ENCODE assay signal across 17 mouse cellular contexts in the genomic region with DNA sequence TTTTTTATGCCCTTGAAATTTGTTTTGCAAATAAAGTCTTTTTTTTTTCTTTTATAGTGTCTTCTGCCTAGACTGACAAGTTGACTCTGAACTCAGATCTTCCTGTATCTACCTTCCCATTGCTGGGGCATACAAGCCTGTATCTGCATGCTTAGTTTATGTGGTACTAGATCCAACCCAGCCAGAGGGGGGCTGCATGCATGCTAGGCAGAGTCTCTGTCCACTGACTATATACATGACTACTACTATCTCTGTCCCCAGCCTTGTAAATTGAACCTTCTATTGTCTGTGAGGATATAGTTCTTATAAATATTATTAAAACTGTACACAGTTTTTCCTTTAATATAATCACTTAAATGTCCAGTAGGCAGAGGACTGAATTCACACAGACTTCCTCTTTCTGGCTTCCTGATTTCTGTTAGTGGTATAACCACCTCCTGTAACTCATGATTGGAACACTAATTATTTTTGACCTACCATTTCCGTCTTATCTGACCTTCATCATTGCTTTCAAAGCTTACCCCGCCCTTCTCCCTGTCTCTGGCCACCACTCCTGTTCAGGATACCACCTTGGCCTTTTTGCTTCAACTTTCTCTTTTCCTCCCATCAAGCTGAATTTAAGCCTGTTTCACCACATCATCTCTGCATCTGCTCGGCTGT. TPM values are rescaled to one million over a fixed set of nuclear protein-coding genes. Genes with fewer than 3 reads are reported as not detected.
A peak's percentile ranks its signal among the peaks of the same experiment; 100 is the strongest.
DNase-seq lines count a peak whose midpoint lies in the region; ATAC-seq and TF ChIP-seq lines count a peak whose summit lies in the region.
"Had no signal": no experiment of that assay in that cellular context is flagged by ENCODE, and none has a peak within 500 bp of the region (broad histone marks: within the 10 kb centered on the region; RNA-seq: fewer than 3 reads in every experiment).

No protein-coding gene starts in this region.

- in situ Hi-C loops in CH12.LX (cut with MboI; ENCODE audit: low pct_ligation_motif_present, low pct_unique_long_range_greater_than_20kb, low sequenced_read_pairs): loop anchor here (10.0 to 25.0 kb wide), 2 partner anchors 56 to 518 kb away; no protein-coding TSS in a partner anchor

- no peaks in the 10 kb centered on the region for H3K79me2 ChIP-seq in CH12.LX (replicated peaks; ENCODE audit: control insufficient read depth, extremely low read depth, insufficient read depth, poor library complexity, severe bottlenecking)

- TF ChIP-seq EP300 in CH12.LX (IDR thresholded peaks at IDR 0.05; ENCODE audit: low read length): peak; percentile 61

- peak; percentile 90 for ATAC-seq in hematopoietic stem cell, adult 5-6 weeks (replicated peaks in 1 of 2; ENCODE audit: insufficient read depth in 1 of 2, low FRiP score in 2 of 2, low TSS enrichment in 1 of 2, low read depth in 1 of 2, poor library complexity in 2 of 2, severe bottlenecking in 2 of 2)
- ATAC-seq in neural tube, embryonic 15.5 days (ENCODE audit: low FRiP score): no peak
- ATAC-seq in forebrain, embryonic 15.5 days (replicated peaks): no peak
- no peak for ATAC-seq in hindbrain, embryonic 13.5 days (ENCODE audit: low FRiP score)
- ATAC-seq: forebrain, embryonic 16.5 days; intestine, postnatal 0 days had no signal

- no peak for TF ChIP-seq CTCF in CH12.LX (conservative IDR thresholded peaks at IDR 0.05 in 1 of 2, IDR thresholded peaks at IDR 0.05 in 1 of 2; ENCODE audit: low read depth in 2 of 2, low read length in 2 of 2)

- no peak overlapping the region for H3K4me3 ChIP-seq in CH12.LX (replicated peaks in 1 of 3; ENCODE audit: low read depth in 2 of 3, low read length in 2 of 3, poor library complexity in 1 of 3)
- H3K4me3 ChIP-seq in neural tube, embryonic 15.5 days (replicated peaks): no peak overlapping the region
- no peak overlapping the region for H3K4me3 ChIP-seq in forebrain, embryonic 15.5 days
- H3K4me3 ChIP-seq in hindbrain, embryonic 13.5 days: no peak overlapping the region
- H3K4me3 ChIP-seq: heart, embryonic 15.5 days; midbrain, embryonic 12.5 days had no signal

- no peak overlapping the region for H3K9ac ChIP-seq in CH12.LX (ENCODE audit: insufficient read depth, low read depth)
- H3K9ac ChIP-seq in neural tube, embryonic 15.5 days (replicated peaks): no peak overlapping the region
- H3K9ac ChIP-seq in forebrain, embryonic 15.5 days (replicated peaks): no peak overlapping the region
- no peak overlapping the region for H3K9ac ChIP-seq in hindbrain, embryonic 13.5 days
- H3K9ac ChIP-seq: heart, embryonic 15.5 days; hindbrain, embryonic 14.5 days; midbrain, embryonic 12.5 days had no signal

- dilution Hi-C loops in CH12.LX (cut with MboI; ENCODE audit: extremely low pct_ligation_motif_present, extremely low pct_unique_long_range_greater_than_20kb, low sequenced_read_pairs): no loop called here

- no peak overlapping the region for H3K27ac ChIP-seq in CH12.LX (ENCODE audit: insufficient read depth, low read depth)
- H3K27ac ChIP-seq in neural tube, embryonic 15.5 days (replicated peaks): no peak overlapping the region
- H3K27ac ChIP-seq in forebrain, embryonic 15.5 days (replicated peaks): no peak overlapping the region
- no peak overlapping the region for H3K27ac ChIP-seq in hindbrain, embryonic 13.5 days
- H3K27ac ChIP-seq: heart, embryonic 15.5 days; hindbrain, embryonic 14.5 days; midbrain, embryonic 12.5 days had no signal

- DNase-seq in A20 (ENCODE audit: low read depth, low spot score) (peak; percentile 69), CH12.LX (ENCODE audit: extremely low read depth) (no peak)
- DNase-seq in lung, postnatal 36 days: peak; percentile 38
- no peak for DNase-seq in left cerebral cortex, postnatal 36 days (ENCODE audit: low spot score in 2 of 2)
- DNase-seq: adrenal gland, postnatal 25 days; cerebellum, adult 11 months; gastrocnemius, postnatal 25 days; layer of hippocampus, postnatal 36 days had no signal

- H3K36me3 ChIP-seq in CH12.LX (replicated peaks in 1 of 2; ENCODE audit: control insufficient read depth in 1 of 2, insufficient read depth in 1 of 2, low read length in 1 of 2): no peaks in the 10 kb centered on the region
- no peaks in the 10 kb centered on the region for H3K36me3 ChIP-seq in neural tube, embryonic 15.5 days
- H3K36me3 ChIP-seq in forebrain, embryonic 15.5 days: no peaks in the 10 kb centered on the region
- no peaks in the 10 kb centered on the region for H3K36me3 ChIP-seq in hindbrain, embryonic 13.5 days
- H3K36me3 ChIP-seq: heart, embryonic 15.5 days; midbrain, embryonic 12.5 days had no signal

- peaks cover 18 to 50% of the 10 kb centered on the region in 2 experiments for H3K4me1 ChIP-seq in CH12.LX (ENCODE audit: control insufficient read depth in 1 of 2, insufficient read depth in 2 of 2)
- no peaks in the 10 kb centered on the region for H3K4me1 ChIP-seq in neural tube, embryonic 15.5 days
- no peaks in the 10 kb centered on the region for H3K4me1 ChIP-seq in forebrain, embryonic 15.5 days
- H3K4me1 ChIP-seq in hindbrain, embryonic 13.5 days (replicated peaks): 0 out of 2 replicates have a peak, but pooled peaks cover 3% of the 10 kb centered on the region
- H3K4me1 ChIP-seq: heart, embryonic 15.5 days had no signal

- TF ChIP-seq RAD21 in CH12.LX (IDR thresholded peaks at IDR 0.05; ENCODE audit: low read depth, low read length): no peak

- WGBS in neural tube, embryonic 15.5 days: 76% methylated on average over 3 of the region's 3 CpGs
- WGBS in forebrain, embryonic 15.5 days: 62% methylated on average over 3 of the region's 3 CpGs
- 74% methylated on average over 3 of the region's 3 CpGs for WGBS in hindbrain, embryonic 13.5 days

- TF ChIP-seq POLR2A in CH12.LX (IDR thresholded peaks at IDR 0.05; ENCODE audit: low read depth, low read length): no peak

- intact Hi-C loops in left cerebral cortex, postnatal 36 days (cut with DNase I): no loop called here

- H3K9me3 ChIP-seq in CH12.LX (replicated peaks; ENCODE audit: low read length): no peaks in the 10 kb centered on the region
- H3K9me3 ChIP-seq in neural tube, embryonic 15.5 days (replicated peaks): no peaks in the 10 kb centered on the region
- H3K9me3 ChIP-seq in forebrain, embryonic 15.5 days: no peaks in the 10 kb centered on the region
- no peaks in the 10 kb centered on the region for H3K9me3 ChIP-seq in hindbrain, embryonic 13.5 days
- H3K9me3 ChIP-seq: heart, embryonic 15.5 days; midbrain, embryonic 12.5 days had no signal

- H3K27me3 ChIP-seq in CH12.LX (replicated peaks): no peaks in the 10 kb centered on the region
- no peaks in the 10 kb centered on the region for H3K27me3 ChIP-seq in neural tube, embryonic 15.5 days (replicated peaks)
- no peaks in the 10 kb centered on the region for H3K27me3 ChIP-seq in forebrain, embryonic 15.5 days
- no peaks in the 10 kb centered on the region for H3K27me3 ChIP-seq in hindbrain, embryonic 13.5 days
- H3K27me3 ChIP-seq: heart, embryonic 15.5 days; midbrain, embryonic 12.5 days had no signal

- no peak overlapping the region for H3K4me2 ChIP-seq in CH12.LX (ENCODE audit: insufficient read depth, low read depth, poor library complexity, severe bottlenecking)
- no peak overlapping the region for H3K4me2 ChIP-seq in neural tube, embryonic 15.5 days
- no peak overlapping the region for H3K4me2 ChIP-seq in forebrain, embryonic 15.5 days (replicated peaks)
- no peak overlapping the region for H3K4me2 ChIP-seq in hindbrain, embryonic 13.5 days
- H3K4me2 ChIP-seq: heart, embryonic 15.5 days; hindbrain, embryonic 14.5 days; midbrain, embryonic 12.5 days had no signal

TF ChIP-seq in CH12.LX, 34 proteins besides CTCF, POLR2A, EP300 and RAD21:
- no peak for TF ChIP-seq NRF1 (IDR thresholded peaks at IDR 0.05; ENCODE audit: low read depth, low read length)
- no peak for TF ChIP-seq KAT2A (IDR thresholded peaks at IDR 0.05; ENCODE audit: insufficient replicate concordance, low read length)
- TF ChIP-seq ZKSCAN1 (IDR thresholded peaks at IDR 0.05; ENCODE audit: borderline replicate concordance, low read depth, low read length): no peak
- TF ChIP-seq PAX5 (IDR thresholded peaks at IDR 0.05; ENCODE audit: low read length): no peak
- TF ChIP-seq MAFK (IDR thresholded peaks at IDR 0.05; ENCODE audit: insufficient replicate concordance, low read length): no peak
- no peak for TF ChIP-seq SMC3 (IDR thresholded peaks at IDR 0.05; ENCODE audit: low read depth, low read length)
- TF ChIP-seq TCF12 (IDR thresholded peaks at IDR 0.05; ENCODE audit: low read depth, low read length): no peak
- TF ChIP-seq ZC3H11A (IDR thresholded peaks at IDR 0.05; ENCODE audit: low read depth, low read length): no peak
- no peak for TF ChIP-seq MXI1 (IDR thresholded peaks at IDR 0.05; ENCODE audit: low read depth, low read length)
- TF ChIP-seq IRF4 (IDR thresholded peaks at IDR 0.05; ENCODE audit: low read depth, low read length): no peak
- no peak for TF ChIP-seq UBTF (IDR thresholded peaks at IDR 0.05; ENCODE audit: low read depth, low read length)
- no peak for TF ChIP-seq MYC (IDR thresholded peaks at IDR 0.05; ENCODE audit: low read depth, low read length)
- TF ChIP-seq CHD2 (IDR thresholded peaks at IDR 0.05; ENCODE audit: low read length): no peak
- no peak for TF ChIP-seq ZMIZ1 (IDR thresholded peaks at IDR 0.05; ENCODE audit: low read depth, low read length)
- TF ChIP-seq TBP (conservative IDR thresholded peaks at IDR 0.05; ENCODE audit: low read depth, low read length): no peak
- no peak for TF ChIP-seq BHLHE40 (IDR thresholded peaks at IDR 0.05; ENCODE audit: low read depth, low read length)
- no peak for TF ChIP-seq JUND (conservative IDR thresholded peaks at IDR 0.05; ENCODE audit: low read depth, low read length)
- TF ChIP-seq HCFC1 (IDR thresholded peaks at IDR 0.05; ENCODE audit: low read depth, low read length): no peak
- TF ChIP-seq NELFE (IDR thresholded peaks at IDR 0.05; ENCODE audit: low read depth, low read length): no peak
TF ChIP-seq in CH12.LX: peak in this region for 0.

RNA-seq across cellular contexts. Expression of gene Osbpl8, which starts 45.4 kb away (rescaled TPM):
- 18.0 and 23.4 TPM in 2 replicates for total RNA-seq in CH12.LX (2012; rRNA removed)
- total RNA-seq in CH12.LX (2014; rRNA removed): 26.4 and 29.6 TPM in 2 replicates
- 12.9 and 13.0 TPM in 2 replicates for polyA plus RNA-seq in CH12.LX (2012; ENCODE audit: insufficient read length, low read depth)
- total RNA-seq in hematopoietic stem cell, adult 5-6 weeks (2017): 162 and 180 TPM in 2 replicates
- 14.1 and 16.0 TPM in 2 replicates for polyA plus RNA-seq in neural tube, embryonic 15.5 days (2015; fragmentation: Nextera tagmentation; extraction: Ambion mirVana)
- polyA plus RNA-seq in forebrain, embryonic 15.5 days (2015; fragmentation: Nextera tagmentation; extraction: Ambion mirVana): 23.1 and 23.8 TPM in 2 replicates
- 17.6 and 17.7 TPM in 2 replicates for polyA plus RNA-seq in hindbrain, embryonic 13.5 days (2015; fragmentation: Nextera tagmentation; extraction: Ambion mirVana)
- 10 to 100 TPM; 83.9 to 99.7 TPM for total RNA-seq in left cerebral cortex, postnatal 36 days (2021)

Comparison
In these comparisons a context has a peak if more than half of its experiments do, and no peak if none do; other contexts are left out.
1. DNase-seq: peak in A20 (single experiment) and lung, postnatal 36 days (single experiment); none in CH12.LX (single experiment) and left cerebral cortex, postnatal 36 days (0 of 2).
2. ATAC-seq: peak in hematopoietic stem cell, adult 5-6 weeks (2 of 2); none in neural tube, embryonic 15.5 days (single experiment), forebrain, embryonic 15.5 days (single experiment) and hindbrain, embryonic 13.5 days (single experiment).